Mouse (Mus musculus): ENCODE results near the gene Itga11.

- no peak for TF ChIP-seq POLR2A (IDR thresholded peaks at IDR 0.05; ENCODE audit: insufficient read depth, low read length)
- TF ChIP-seq EP300 (IDR thresholded peaks at IDR 0.05; ENCODE audit: insufficient read depth, low read depth, low read length) = no peak
- no peak for TF ChIP-seq CTCF (IDR thresholded peaks at IDR 0.05; ENCODE audit: low read depth, low read length)
Measured at GRCm38 (mm10) chr9:62810543-62811515, 133.2 kb downstream of the Itga11 start.
